ENCODE assay signal across 24 mouse cellular contexts in genomic region chr15:84086775-84087174, GRCm38 (mm10). TPM values are rescaled to one million over a fixed set of nuclear protein-coding genes. Genes with fewer than 3 reads are reported as not detected.
"Had no signal": no experiment of that assay in that cellular context is flagged by ENCODE, and none has a peak within 500 bp of the region (broad histone marks: within the 10 kb centered on the region; RNA-seq: fewer than 3 reads in every experiment).

No protein-coding gene starts in this region.

- H3K4me1 ChIP-seq: midbrain, embryonic 13.5 days had no signal

- DNase-seq: kidney, adult 8-10 months; right cerebral cortex, postnatal 25 days; spleen, adult 18-20 months; thymus, adult 2 months; thymus, postnatal 14 days; thymus, postnatal 4 days had no signal

- H3K27me3 ChIP-seq: kidney, embryonic 15.5 days; midbrain, embryonic 13.5 days had no signal

- H3K9me3 ChIP-seq: kidney, embryonic 15.5 days; midbrain, embryonic 13.5 days had no signal

- ATAC-seq: liver, postnatal 0 days; lung, postnatal 0 days; midbrain, embryonic 13.5 days had no signal

- H3K4me2 ChIP-seq: kidney, embryonic 15.5 days; liver, embryonic 11.5 days; lung, embryonic 14.5 days; midbrain, embryonic 13.5 days had no signal

- H3K9ac ChIP-seq: kidney, embryonic 15.5 days; liver, embryonic 14.5 days; liver, postnatal 0 days; lung, embryonic 14.5 days; midbrain, embryonic 13.5 days had no signal

- H3K27ac ChIP-seq: kidney, embryonic 15.5 days; liver, embryonic 14.5 days; macrophage; midbrain, embryonic 13.5 days had no signal

- H3K4me3 ChIP-seq: kidney, embryonic 15.5 days; midbrain, embryonic 13.5 days had no signal

- H3K36me3 ChIP-seq: kidney, embryonic 15.5 days had no signal

RNA-seq across cellular contexts. Expression of gene Sult4a1, which starts 18.8 kb away (rescaled TPM):
- total RNA-seq: megakaryocyte, adult 5-6 weeks had no signal
- polyA plus RNA-seq: liver, postnatal 0 days; macrophage had no signal

RNA-seq across cellular contexts. Expression of gene Efcab6, which starts 21.6 kb away (rescaled TPM):
- total RNA-seq: megakaryocyte, adult 5-6 weeks had no signal
- polyA plus RNA-seq: limb, embryonic 11.5 days; liver, embryonic 11.5 days; liver, embryonic 14.5 days; liver, postnatal 0 days; macrophage had no signal

RNA-seq across cellular contexts. Expression of gene Pnpla5, which starts 36.2 kb away (rescaled TPM):
- total RNA-seq: layer of hippocampus, postnatal 25 days; left cerebral cortex, adult 18-20 months; left cerebral cortex, postnatal 25 days; megakaryocyte, adult 5-6 weeks; midbrain, postnatal 0 days had no signal
- polyA plus RNA-seq: kidney, embryonic 15.5 days; limb, embryonic 11.5 days; limb, embryonic 14.5 days; liver, embryonic 11.5 days; lung, embryonic 14.5 days; lung, postnatal 0 days; macrophage; midbrain, embryonic 13.5 days; midbrain, postnatal 0 days; neural tube, embryonic 11.5 days; neural tube, embryonic 14.5 days; stomach, embryonic 16.5 days had no signal
